ENCODE assay signal across 17 mouse cellular contexts in the genomic region with DNA sequence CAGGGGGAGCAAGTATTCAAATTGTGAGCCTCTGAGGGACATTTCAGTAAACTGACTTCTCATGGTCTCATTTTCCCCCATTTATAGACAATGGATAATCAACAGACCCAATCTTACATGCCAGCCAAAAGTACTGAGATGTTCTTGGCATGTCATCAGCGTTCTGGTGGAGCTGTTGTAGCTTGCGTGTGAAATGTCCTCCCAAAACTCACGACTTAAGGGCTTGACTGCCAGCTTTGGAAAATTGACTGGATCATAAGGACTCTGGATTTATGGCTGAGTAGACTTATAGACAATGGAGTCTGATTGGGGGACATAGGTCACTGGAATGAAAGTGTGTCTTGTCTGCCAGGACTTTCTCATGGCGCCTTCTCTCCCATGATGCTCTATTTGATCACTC.
DNase-seq lines count a peak whose midpoint lies in the region.
"Had no signal": no experiment of that assay in that cellular context is flagged by ENCODE, and none has a peak within 500 bp of the region (broad histone marks: within the 10 kb centered on the region; RNA-seq: fewer than 3 reads in every experiment).

No protein-coding gene starts in this region.

- intact Hi-C loops in heart, postnatal 10 days (cut with DNase I) = no loop called here

- peak; percentile 56 for DNase-seq in heart, adult 11 months
- no peak for DNase-seq in heart, postnatal 10 days
- peak; percentile 65 for DNase-seq in fat pad, adult 2 months (ENCODE audit: extremely low read depth, low read depth, low spot score)
- DNase-seq in gonadal fat pad, adult 2 months (ENCODE audit: low read depth) = peak; percentile 60
- DNase-seq in thymus, postnatal 14 days = no peak
- no peak for DNase-seq in adrenal gland, adult (ENCODE audit: inconsistent age in 2 of 2, low spot score in 1 of 2)
- DNase-seq: adrenal gland, adult 2 months; adrenal gland, adult 8-10 months; adrenal gland, postnatal 10 days; adrenal gland, postnatal 14 days; adrenal gland, postnatal 25 days; adrenal gland, postnatal 36 days; B cell, adult 2 months; cerebellum, adult 11 months; cerebellum, adult 11-12 months; cerebellum, adult 18-20 months; cerebellum, adult 2 months had no signal

Comparison
In these comparisons a context has a peak if more than half of its experiments do, and no peak if none do; other contexts are left out.
1. DNase-seq: peak in heart, adult 11 months (single experiment), fat pad, adult 2 months (single experiment) and gonadal fat pad, adult 2 months (single experiment); none in heart, postnatal 10 days (0 of 2), thymus, postnatal 14 days (single experiment) and adrenal gland, adult (0 of 2).